Mouse (Mus musculus) CH12.LX (cell line): ENCODE measurements around the gene Tnfrsf19. TPM values are rescaled to one million over a fixed set of nuclear protein-coding genes. Genes with fewer than 3 reads are reported as not detected.

ENCODE experiments used
- DNase-seq: peaks from one replicate; pipeline ENCODE4 v3.0.0-alpha.2; 2013; ENCODE audit errors: extremely low read depth
- H3K27ac ChIP-seq: 2 replicates; pipeline ENCODE4 v1.5.1; 2012; ENCODE audit warnings: low read depth, mild to moderate bottlenecking, control low read depth, moderate library complexity; ENCODE audit not compliant: insufficient read depth
- H3K27me3 ChIP-seq: replicated peaks from 2 replicates; pipeline ENCODE3; 2012; ENCODE audit warnings: inconsistent platforms
- H3K36me3 ChIP-seq, 2 experiments: replicated peaks in 1 of 2; 2 replicates each; pipeline versions ENCODE3 to v1.6.1; 2012; ENCODE audit warnings: inconsistent platforms in 1 of 2, low read length in 1 of 2, mild to moderate bottlenecking in 1 of 2, mixed read lengths in 1 of 2, moderate library complexity in 1 of 2; ENCODE audit not compliant: control insufficient read depth in 1 of 2, insufficient read depth in 1 of 2
- H3K4me1 ChIP-seq, 2 experiments: 2 replicates each; pipeline ENCODE4 v1.6.1; 2012; ENCODE audit warnings: inconsistent platforms in 1 of 2, moderate library complexity in 1 of 2; ENCODE audit not compliant: insufficient read depth in 2 of 2, control insufficient read depth in 1 of 2
- H3K4me2 ChIP-seq: 2 replicates; pipeline ENCODE4 v1.6.1; 2012; ENCODE audit warnings: low read depth, mild to moderate bottlenecking, control low read depth; ENCODE audit not compliant: poor library complexity, insufficient read depth, severe bottlenecking
- H3K4me3 ChIP-seq, 3 experiments: fragments of 150-350 bp in 1 of 3; sonication (generic) in 1 of 3; replicated peaks in 1 of 3; 2 replicates each; pipeline versions ENCODE3 to v1.5.1; 2011 to 2012; ENCODE audit warnings: low read depth in 2 of 3, low read length in 2 of 3, mild to moderate bottlenecking in 2 of 3, moderate library complexity in 2 of 3, control low read depth in 1 of 3, improper control_type of control experiment in 1 of 3, inconsistent platforms in 1 of 3, mixed read lengths in 1 of 3; ENCODE audit not compliant: poor library complexity in 1 of 3
- H3K79me2 ChIP-seq: replicated peaks from 2 replicates; pipeline ENCODE4 v1.6.1; 2012; ENCODE audit warnings: mild to moderate bottlenecking, moderate library complexity; ENCODE audit not compliant: control insufficient read depth, poor library complexity, insufficient read depth, severe bottlenecking; ENCODE audit errors: extremely low read depth
- H3K9ac ChIP-seq: 2 replicates; pipeline ENCODE4 v1.6.1; 2012; ENCODE audit warnings: low read depth, mild to moderate bottlenecking, control low read depth, moderate library complexity; ENCODE audit not compliant: insufficient read depth
- H3K9me3 ChIP-seq: replicated peaks from 2 replicates; pipeline ENCODE3; 2012; ENCODE audit warnings: low read length, inconsistent platforms, mixed read lengths
- BHLHE40 ChIP-seq: IDR thresholded peaks from 2 replicates; pipeline ENCODE4 v1.6.1; 2011; ENCODE audit warnings: mild to moderate bottlenecking, low read depth, low read length, improper control_type of control experiment
- E2F4 ChIP-seq: IDR thresholded peaks from 2 replicates; pipeline ENCODE4 v1.6.1; 2011; ENCODE audit warnings: low read depth, low read length, improper control_type of control experiment; ENCODE audit not compliant: insufficient replicate concordance
- ETS1 ChIP-seq: conservative IDR thresholded peaks from 2 replicates; pipeline ENCODE4 v1.6.1; 2012; ENCODE audit warnings: low read depth, mild to moderate bottlenecking, inconsistent platforms, low read length, improper control_type of control experiment, moderate library complexity
- GABPA ChIP-seq: IDR thresholded peaks from 2 replicates; pipeline ENCODE4 v1.6.1; 2012; ENCODE audit warnings: low read depth, low read length, improper control_type of control experiment, inconsistent platforms; ENCODE audit not compliant: insufficient replicate concordance
- HCFC1 ChIP-seq: IDR thresholded peaks from 2 replicates; pipeline ENCODE4 v1.6.1; 2012; ENCODE audit warnings: low read depth, mild to moderate bottlenecking, inconsistent platforms, low read length, improper control_type of control experiment
- JUN ChIP-seq: IDR thresholded peaks from 2 replicates; pipeline ENCODE4 v1.6.1; 2011; ENCODE audit warnings: low read depth, mild to moderate bottlenecking, low read length, improper control_type of control experiment, moderate library complexity; ENCODE audit not compliant: insufficient read depth
- JUND ChIP-seq: conservative IDR thresholded peaks from 2 replicates; pipeline ENCODE4 v1.6.1; 2011; ENCODE audit warnings: low read depth, low read length, improper control_type of control experiment
- MAX ChIP-seq: IDR thresholded peaks from 2 replicates; pipeline ENCODE4 v1.6.1; 2011; ENCODE audit warnings: low read length, improper control_type of control experiment
- MAZ ChIP-seq: IDR thresholded peaks from 2 replicates; pipeline ENCODE4 v1.6.1; 2012; ENCODE audit warnings: low read depth, mild to moderate bottlenecking, inconsistent platforms, low read length, improper control_type of control experiment, moderate library complexity
- MEF2A ChIP-seq: IDR thresholded peaks from 2 replicates; pipeline ENCODE4 v1.6.1; 2014; ENCODE audit warnings: low read depth, mild to moderate bottlenecking, inconsistent platforms, low read length, improper control_type of control experiment, borderline replicate concordance
- MXI1 ChIP-seq: IDR thresholded peaks from 2 replicates; pipeline ENCODE4 v1.6.1; 2011; ENCODE audit warnings: mild to moderate bottlenecking, low read depth, low read length, improper control_type of control experiment
- MYC ChIP-seq: IDR thresholded peaks from 2 replicates; pipeline ENCODE4 v1.6.1; 2011; ENCODE audit warnings: low read depth, mild to moderate bottlenecking, improper control_type of control experiment, low read length
- RAD21 ChIP-seq: IDR thresholded peaks from 2 replicates; pipeline ENCODE4 v1.6.1; 2011; ENCODE audit warnings: low read depth, mild to moderate bottlenecking, low read length, improper control_type of control experiment, moderate library complexity
- RCOR1 ChIP-seq: conservative IDR thresholded peaks from 2 replicates; pipeline ENCODE4 v1.6.1; 2012; ENCODE audit warnings: low read depth, mild to moderate bottlenecking, inconsistent platforms, low read length, improper control_type of control experiment
- SIN3A ChIP-seq: IDR thresholded peaks from 2 replicates; pipeline ENCODE4 v1.6.1; 2012; ENCODE audit warnings: low read length, improper control_type of control experiment, inconsistent platforms
- SMC3 ChIP-seq: IDR thresholded peaks from 2 replicates; pipeline ENCODE4 v1.6.1; 2011; ENCODE audit warnings: low read depth, low read length, improper control_type of control experiment
- UBTF ChIP-seq: IDR thresholded peaks from 2 replicates; pipeline ENCODE4 v1.6.1; 2012; ENCODE audit warnings: low read depth, mild to moderate bottlenecking, inconsistent platforms, low read length, improper control_type of control experiment, moderate library complexity
- USF1 ChIP-seq: IDR thresholded peaks from 2 replicates; pipeline ENCODE4 v1.6.1; 2014; ENCODE audit warnings: low read depth, mild to moderate bottlenecking, inconsistent platforms, low read length, improper control_type of control experiment
- USF2 ChIP-seq: conservative IDR thresholded peaks from 2 replicates; pipeline ENCODE4 v1.6.1; 2011; ENCODE audit warnings: low read depth, low read length, improper control_type of control experiment
- ZC3H11A ChIP-seq: IDR thresholded peaks from 2 replicates; pipeline ENCODE4 v1.6.1; 2012; ENCODE audit warnings: low read depth, mild to moderate bottlenecking, inconsistent platforms, low read length, improper control_type of control experiment
- ZKSCAN1 ChIP-seq: IDR thresholded peaks from 2 replicates; pipeline ENCODE4 v1.6.1; 2012; ENCODE audit warnings: low read depth, inconsistent platforms, low read length, improper control_type of control experiment, borderline replicate concordance
- ZNF384 ChIP-seq: IDR thresholded peaks from 2 replicates; pipeline ENCODE4 v1.6.1; 2012; ENCODE audit warnings: low read depth, low read length, improper control_type of control experiment, inconsistent platforms
- dilution Hi-C: fragments of 300-500 bp; cut with MboI; formaldehyde crosslinking; loops from 2 replicates; pipeline ENCODE4 v1.14.3; 2020; ENCODE audit warnings: low sequenced_read_pairs; ENCODE audit not compliant: extremely low pct_unique_long_range_greater_than_20kb, extremely low pct_ligation_motif_present
- in situ Hi-C: fragments of 300-500 bp; cut with MboI; formaldehyde crosslinking; loops from 3 replicates; pipeline ENCODE4 v1.14.3; 2019; ENCODE audit warnings: low sequenced_read_pairs, low pct_ligation_motif_present, low pct_unique_long_range_greater_than_20kb, mixed read lengths
- polyA plus RNA-seq: library from polyadenylated mRNA; unstranded; fragments of >175 nt; gene quantifications from 2 replicates; pipeline ENCODE4 v1.2.1, GENCODE M21; 2012; ENCODE audit warnings: low read depth; ENCODE audit not compliant: insufficient read length
- total RNA-seq, 2 experiments: library from RNA; depleted of rRNA; stranded (reverse); fragments of 300-350 nt in 1 of 2; fragments of >200 nt in 1 of 2; gene quantifications; 2 replicates each; pipeline ENCODE4 v1.2.3; 2012 to 2014

Gene Tnfrsf19
- total and polyA plus RNA-seq, 3 experiments, result 4.4 to 6.5 (median 4.6) TPM

- TF ChIP-seq MEF2A (no peak), RCOR1 (no peak), ETS1 (no peak), USF2 (no peak), ZC3H11A (no peak), JUN (no peak), USF1 (no peak), RAD21 (no peak), MAX (no peak), MXI1 (no peak), SMC3 (no peak), ZNF384 (no peak), JUND (no peak), HCFC1 (no peak), UBTF (no peak), E2F4 (no peak), MAZ (no peak)
- Histone ChIP-seq H3K36me3 (no peaks in the 10 kb centered on the region), H3K27me3 (no peaks in the 10 kb centered on the region), H3K79me2 (no peaks in the 10 kb centered on the region), H3K4me2 (no peak overlapping the region), H3K9me3 (no peaks in the 10 kb centered on the region), H3K4me3 (no peak overlapping the region), H3K9ac (no peak overlapping the region), H3K27ac (no peak overlapping the region), H3K4me1 (peaks cover 8 to 12% of the 10 kb centered on the region in 2 experiments; a peak in 3 of 4 replicates)
- dilution Hi-C loops, result no loop called here
- no peak for DNase-seq
- in situ Hi-C loops, result no loop called here
Measured at GRCm38 (mm10) chr14:61040236-61040635, 6.1 kb downstream of the Tnfrsf19 start.

GRCm38 (mm10) chr14:61038082-61038472 lies 8.2 kb downstream of the Tnfrsf19 start:
- Histone ChIP-seq H3K36me3 (no peaks in the 10 kb centered on the region), H3K79me2 (no peaks in the 10 kb centered on the region), H3K27ac (no peak overlapping the region; the same call in 1 of the 2 replicates), H3K27me3 (no peaks in the 10 kb centered on the region), H3K4me3 (peak overlapping the region in 1 of 3 experiments; percentile 61), H3K4me2 (peak overlapping the region; percentile 65), H3K9me3 (no peaks in the 10 kb centered on the region), H3K4me1 (peaks cover 3 to 12% of the 10 kb centered on the region in 2 experiments; a peak in 3 of 4 replicates), H3K9ac (no peak overlapping the region)
- no peak for DNase-seq
- TF ChIP-seq USF1, result no peak
- TF ChIP-seq UBTF, result no peak
- no peak for TF ChIP-seq USF2
- no peak for TF ChIP-seq SIN3A
- TF ChIP-seq SMC3, result no peak
- no peak for TF ChIP-seq MYC
- no peak for TF ChIP-seq ZKSCAN1
- TF ChIP-seq BHLHE40, result no peak
- TF ChIP-seq E2F4, result no peak
- no peak for TF ChIP-seq GABPA
- in situ Hi-C loops (no loop called here), dilution Hi-C loops (no loop called here)
